In genomic region chr3:96414126-96414950, GRCm38 (mm10) we compare ENCODE assay signal across 8 mouse cellular contexts. TPM values are rescaled to one million over a fixed set of nuclear protein-coding genes. Genes with fewer than 3 reads are reported as not detected.
DNase-seq lines count a peak whose midpoint lies in the region; ATAC-seq and TF ChIP-seq lines count a peak whose summit lies in the region.

No protein-coding gene starts in this region.

- no peaks in the 10 kb centered on the region for H3K9me3 ChIP-seq in hindbrain, embryonic 13.5 days
- H3K9me3 ChIP-seq in megakaryocyte, embryonic 14.5 days, result peaks cover 8% of the 10 kb centered on the region; the same call in 1 of the 2 replicates

- peak overlapping the region; percentile 79 for H3K4me2 ChIP-seq in hindbrain, embryonic 13.5 days

- H3K36me3 ChIP-seq in hindbrain, embryonic 13.5 days, result no peaks in the 10 kb centered on the region
- peaks cover 2% of the 10 kb centered on the region for H3K36me3 ChIP-seq in megakaryocyte, embryonic 14.5 days (replicated peaks; ENCODE audit: low read length)

- peak overlapping the region; percentile 91 for H3K27ac ChIP-seq in hindbrain, embryonic 13.5 days

- CTCF ChIA-PET in Patski (lab: Charles Lee), result interaction anchor here (1.4 to 1.9 kb wide), 3 partner anchors 14 to 26 kb away, joined by 3 to 6 read pairs (median 5); no protein-coding TSS in a partner anchor

- ATAC-seq in Patski, result peak; percentile 49
- ATAC-seq in hindbrain, embryonic 13.5 days (ENCODE audit: low FRiP score), result peak; percentile 93

- H3K4me3 ChIP-seq in hindbrain, embryonic 13.5 days, result peak overlapping the region; percentile 67
- H3K4me3 ChIP-seq in megakaryocyte, embryonic 14.5 days (replicated peaks), result peak overlapping the region; percentile 93

- peaks cover 9% of the 10 kb centered on the region; the same call in 1 of the 2 replicates for H3K4me1 ChIP-seq in hindbrain, embryonic 13.5 days (replicated peaks)
- peaks cover 20% of the 10 kb centered on the region for H3K4me1 ChIP-seq in megakaryocyte, embryonic 14.5 days

- TF ChIP-seq CTCF in Patski (IDR thresholded peaks at IDR 0.05), result no peak

- H3K27me3 ChIP-seq in Patski, result no peaks in the 10 kb centered on the region
- peaks cover 31% of the 10 kb centered on the region for H3K27me3 ChIP-seq in hindbrain, embryonic 13.5 days
- peaks cover 24% of the 10 kb centered on the region for H3K27me3 ChIP-seq in megakaryocyte, embryonic 14.5 days (replicated peaks)

- in situ Hi-C loops in Patski (cut with MboI; ENCODE audit: low pct_unique_long_range_greater_than_20kb), result no loop called here

- peak overlapping the region; percentile 92 for H3K9ac ChIP-seq in hindbrain, embryonic 13.5 days

- peak; percentile 66 for DNase-seq in Patski (ENCODE audit: low read depth, low spot score)
- peak; percentile 87 to 93 for DNase-seq in cerebellum, postnatal 10 days
- peak; percentile 37 to 65 for DNase-seq in frontal cortex, postnatal 14 days (ENCODE audit: low spot score in 2 of 2)
- peak; percentile 16 for DNase-seq in left cerebral cortex, adult 11 months (ENCODE audit: low spot score)
- DNase-seq in right cerebral cortex, adult 2 months (ENCODE audit: low spot score in 2 of 2), result peak; percentile 60 to 66
- DNase-seq in urinary bladder, postnatal 25 days (ENCODE audit: low spot score), result peak; percentile 73

- POLR2A ChIA-PET in Patski (lab: Charles Lee), result interaction anchor here (1.1 kb wide), 1 partner anchor 88 kb away, joined by 3 read pairs; no protein-coding TSS in a partner anchor

- WGBS in hindbrain, embryonic 13.5 days, result under 1% methylated on average over 64 of the region's 64 CpGs

RNA-seq across cellular contexts. Expression of gene BC107364, which starts 37.8 kb away (rescaled TPM):
- not detected for polyA plus RNA-seq in Patski (2021)
- not detected in 2 replicates for polyA plus RNA-seq in hindbrain, embryonic 13.5 days (2015; fragmentation: Nextera tagmentation; extraction: Ambion mirVana)
- not detected in 2 replicates for polyA plus RNA-seq in megakaryocyte, embryonic 14.5 days (2012; ENCODE audit: insufficient read depth, low replicate concordance)

Comparison
In these comparisons a context has a peak if more than half of its experiments do, and no peak if none do; other contexts are left out.
1. Peak in every context shown above with its lines: DNase-seq, ATAC-seq, H3K4me3 ChIP-seq and H3K27ac ChIP-seq.
2. DNase-seq: peak in every context shown above with its lines; median percentile 90 in cerebellum, postnatal 10 days; 73 in urinary bladder, postnatal 25 days; 66 in Patski; 63 in right cerebral cortex, adult 2 months; 51 in frontal cortex, postnatal 14 days; 16 in left cerebral cortex, adult 11 months.